Comparison of ENCODE assay signal across 16 mouse cellular contexts in the genomic region with DNA sequence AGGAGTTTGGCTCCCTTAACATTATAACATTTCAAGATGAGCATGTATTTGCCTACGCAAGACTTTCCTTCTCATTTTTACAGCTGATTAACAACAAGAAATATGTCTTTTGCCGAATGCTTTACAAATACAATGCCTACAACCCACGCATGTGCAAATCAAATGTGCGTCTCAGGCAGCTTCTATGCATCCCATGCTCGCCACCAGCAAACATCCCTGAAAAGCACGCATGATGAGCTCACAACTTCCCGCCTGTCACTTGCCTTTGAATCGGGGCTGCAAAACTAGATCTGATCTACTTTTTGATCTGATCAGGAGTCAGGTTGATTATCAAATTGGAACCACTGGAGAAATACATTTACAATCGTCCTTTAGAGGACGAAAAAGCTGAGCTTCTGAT. TPM values are rescaled to one million over a fixed set of nuclear protein-coding genes. Genes with fewer than 3 reads are reported as not detected.
DNase-seq lines count a peak whose midpoint lies in the region; ATAC-seq lines count a peak whose summit lies in the region.
"Had no signal": no experiment of that assay in that cellular context is flagged by ENCODE, and none has a peak within 500 bp of the region (broad histone marks: within the 10 kb centered on the region; RNA-seq: fewer than 3 reads in every experiment).

No protein-coding gene starts in this region.

- no peaks in the 10 kb centered on the region for H3K9me3 ChIP-seq in forebrain, embryonic 16.5 days (ENCODE audit: control insufficient read depth, low read length)
- H3K9me3 ChIP-seq in midbrain, embryonic 16.5 days (replicated peaks; ENCODE audit: control insufficient read depth, low read length, poor library complexity, severe bottlenecking): no peaks in the 10 kb centered on the region
- no peaks in the 10 kb centered on the region for H3K9me3 ChIP-seq in intestine, embryonic 16.5 days (ENCODE audit: control insufficient read depth, low read length)

- H3K27ac ChIP-seq in forebrain, embryonic 16.5 days (ENCODE audit: low read length): no peak overlapping the region
- no peak overlapping the region for H3K27ac ChIP-seq in midbrain, embryonic 16.5 days (ENCODE audit: low read length)
- no peak overlapping the region for H3K27ac ChIP-seq in intestine, embryonic 16.5 days (ENCODE audit: low read length)

- H3K4me3 ChIP-seq in forebrain, embryonic 16.5 days (replicated peaks; ENCODE audit: low read length): peak overlapping the region; percentile 21; the same call in 1 of the 2 replicates
- peak overlapping the region; percentile 60 for H3K4me3 ChIP-seq in midbrain, embryonic 16.5 days (ENCODE audit: low read depth, low read length)
- H3K4me3 ChIP-seq in intestine, embryonic 16.5 days (ENCODE audit: low read length): no peak overlapping the region

- DNase-seq in cerebellum, postnatal 10 days: peak; percentile 23 to 36
- no peak for DNase-seq in cerebellum, adult 11-12 months
- peak; percentile 19 to 26 for DNase-seq in left cerebral cortex, adult 18-20 months (ENCODE audit: low spot score in 2 of 2)
- no peak for DNase-seq in left cerebral cortex, adult 8-10 months (ENCODE audit: low spot score in 2 of 2)
- no peak for DNase-seq in c-Kit-positive CD71-positive TER-119-positive erythroid progenitor cells, embryonic 14.5 days (ENCODE audit: low spot score)
- DNase-seq: adrenal gland, adult 2 months; embryo, embryonic 11 days; heart, adult 18-20 months; heart, postnatal 10 days; kidney, postnatal 25 days had no signal

- ATAC-seq in forebrain, embryonic 16.5 days: no peak
- ATAC-seq in midbrain, embryonic 16.5 days: no peak
- no peak for ATAC-seq in intestine, embryonic 16.5 days
- ATAC-seq: intestine, postnatal 0 days had no signal

- H3K36me3 ChIP-seq in forebrain, embryonic 16.5 days (ENCODE audit: control insufficient read depth, insufficient read depth): no peaks in the 10 kb centered on the region
- H3K36me3 ChIP-seq in midbrain, embryonic 16.5 days (ENCODE audit: control insufficient read depth, insufficient read depth, low read length): no peaks in the 10 kb centered on the region
- no peaks in the 10 kb centered on the region for H3K36me3 ChIP-seq in intestine, embryonic 16.5 days (ENCODE audit: control insufficient read depth, insufficient read depth, low read length)

- WGBS in forebrain, embryonic 16.5 days: 67% methylated on average over 10 of the region's 10 CpGs
- 46% methylated on average over 10 of the region's 10 CpGs for WGBS in midbrain, embryonic 16.5 days
- 76% methylated on average over 10 of the region's 10 CpGs for WGBS in intestine, embryonic 16.5 days

- H3K4me2 ChIP-seq in forebrain, embryonic 16.5 days (ENCODE audit: low read length): peak overlapping the region; percentile 36
- peak overlapping the region; percentile 72 for H3K4me2 ChIP-seq in midbrain, embryonic 16.5 days (ENCODE audit: low read length)
- no peak overlapping the region for H3K4me2 ChIP-seq in intestine, embryonic 16.5 days (ENCODE audit: low read depth, low read length)
- H3K4me2 ChIP-seq: liver, embryonic 11.5 days had no signal

- no peaks in the 10 kb centered on the region for H3K27me3 ChIP-seq in forebrain, embryonic 16.5 days (replicated peaks; ENCODE audit: control insufficient read depth, insufficient read depth, low read length)
- H3K27me3 ChIP-seq in midbrain, embryonic 16.5 days (ENCODE audit: control insufficient read depth, insufficient read depth, low read depth, low read length): no peaks in the 10 kb centered on the region
- peaks cover 6% of the 10 kb centered on the region; the same call in 1 of the 2 replicates for H3K27me3 ChIP-seq in intestine, embryonic 16.5 days (replicated peaks; ENCODE audit: control insufficient read depth, insufficient read depth, low read length)

- no peak overlapping the region for H3K9ac ChIP-seq in forebrain, embryonic 16.5 days (replicated peaks; ENCODE audit: low read depth, low read length)
- peak overlapping the region; percentile 55; the same call in 1 of the 2 replicates for H3K9ac ChIP-seq in midbrain, embryonic 16.5 days (ENCODE audit: low read depth, low read length)
- no peak overlapping the region for H3K9ac ChIP-seq in intestine, embryonic 16.5 days (ENCODE audit: low read depth, low read length)

- peaks cover 25% of the 10 kb centered on the region for H3K4me1 ChIP-seq in forebrain, embryonic 16.5 days (replicated peaks; ENCODE audit: control insufficient read depth, insufficient read depth, low read length)
- peaks cover 30% of the 10 kb centered on the region for H3K4me1 ChIP-seq in midbrain, embryonic 16.5 days (ENCODE audit: control insufficient read depth, insufficient read depth, low read length)
- no peaks in the 10 kb centered on the region for H3K4me1 ChIP-seq in intestine, embryonic 16.5 days (ENCODE audit: control insufficient read depth, insufficient read depth, low read length)

RNA-seq across cellular contexts. Expression of a gene that starts 5.5 kb away (rescaled TPM):
- total RNA-seq in left cerebral cortex, adult 18-20 months (2021): 10 to 100 TPM; 91.4 to 92.2 TPM
- 100 to 1,000 TPM in 2 of 4 experiments, 10 to 100 TPM in 2; 96.1 to 108 (median 99.1) TPM for total RNA-seq in left cerebral cortex, adult 8-10 months (2022)
- polyA plus RNA-seq in forebrain, embryonic 16.5 days (2015; fragmentation: Nextera tagmentation; extraction: Ambion mirVana): 49.3 and 61.3 TPM in 2 replicates
- polyA plus RNA-seq in midbrain, embryonic 16.5 days (2015; fragmentation: Nextera tagmentation; extraction: Ambion mirVana): 67.9 and 68.6 TPM in 2 replicates
- 1.9 and 2.4 TPM in 2 replicates for polyA plus RNA-seq in intestine, embryonic 16.5 days (2015; fragmentation: Nextera tagmentation; extraction: Ambion mirVana)
- total RNA-seq: heart, adult 18-20 months; megakaryocyte-erythroid progenitor cell, adult 5-6 weeks had no signal

Comparison
In these comparisons a context has a peak if more than half of its experiments do, and no peak if none do; other contexts are left out.
1. DNase-seq: peak in cerebellum, postnatal 10 days (2 of 2) and left cerebral cortex, adult 18-20 months (2 of 2); none in cerebellum, adult 11-12 months (single experiment), left cerebral cortex, adult 8-10 months (0 of 2) and c-Kit-positive CD71-positive TER-119-positive erythroid progenitor cells, embryonic 14.5 days (single experiment).
2. RNA of a gene that starts 5.5 kb away (polyA plus RNA-seq): 67.9 to 68.6 TPM in midbrain, embryonic 16.5 days and 49.3 to 61.3 TPM in forebrain, embryonic 16.5 days; 1.9 to 2.4 TPM in intestine, embryonic 16.5 days; every median in the first group is over 10 times any median in the second.